ENCODE assay signal across 8 mouse cellular contexts in the genomic region with DNA sequence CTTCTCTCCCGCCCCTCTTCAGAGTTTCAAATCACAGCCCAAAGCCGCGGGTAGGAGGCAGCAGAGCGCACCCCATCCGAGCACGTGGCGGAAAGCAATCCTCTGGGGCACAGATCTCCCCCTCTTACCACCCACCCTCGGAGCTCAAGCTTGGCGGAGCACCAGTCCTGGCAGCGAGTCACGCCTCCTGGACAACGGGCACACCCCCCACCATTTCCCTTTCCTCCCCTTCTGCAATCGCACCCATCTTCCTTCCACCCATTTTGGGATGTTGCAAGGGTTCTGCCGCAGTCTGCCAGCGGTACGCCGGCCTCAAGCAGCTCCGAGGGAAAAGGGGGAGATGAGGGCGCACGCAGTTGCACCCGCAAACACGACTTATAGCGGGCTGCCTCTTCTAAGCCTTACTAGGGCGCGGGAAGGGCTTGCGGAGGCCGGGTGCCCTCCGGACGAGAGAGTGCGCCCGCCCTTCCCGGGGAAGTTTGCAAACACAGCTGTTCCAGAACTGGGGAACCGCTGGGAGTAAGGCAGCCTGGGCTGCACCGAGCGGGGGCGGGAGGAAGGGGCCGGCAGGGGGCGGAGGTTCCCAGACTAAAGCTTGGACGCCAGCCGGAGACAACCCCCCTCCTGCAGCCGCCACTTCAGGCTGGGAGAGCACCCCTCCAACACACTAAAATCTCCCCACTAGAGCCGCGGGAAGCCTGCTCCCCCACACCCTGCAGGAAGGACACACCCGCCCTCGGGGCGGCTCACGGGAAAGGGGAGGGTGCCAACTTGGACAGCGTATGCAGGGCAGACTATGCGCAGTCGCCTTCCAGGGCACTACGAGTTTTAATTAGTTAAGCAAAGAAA. TPM values are rescaled to one million over a fixed set of nuclear protein-coding genes. Genes with fewer than 3 reads are reported as not detected.
DNase-seq lines count a peak whose midpoint lies in the region; ATAC-seq and TF ChIP-seq lines count a peak whose summit lies in the region.

No protein-coding gene starts in this region.

- peak; percentile 86 for TF ChIP-seq CTCF in lung, postnatal 0 days (IDR thresholded peaks at IDR 0.05)

- H3K27me3 ChIP-seq in hindbrain, embryonic 12.5 days: peaks cover 9% of the 10 kb centered on the region
- H3K27me3 ChIP-seq in lung, postnatal 0 days (replicated peaks; ENCODE audit: insufficient read depth, low read length): no peaks in the 10 kb centered on the region

- peak; percentile 35 for DNase-seq in MN1 (ENCODE audit: low spot score)
- peak; percentile 35 for DNase-seq in cerebellum, adult 9-11 months
- DNase-seq in frontal cortex, postnatal 25 days (ENCODE audit: low spot score in 2 of 2): peak; percentile 36 to 44
- peak; percentile 48 to 62 for DNase-seq in layer of hippocampus, postnatal 25 days (ENCODE audit: extremely low spot score in 1 of 2, low spot score in 1 of 2)
- DNase-seq in lung, postnatal 0 days (ENCODE audit: low spot score): peak; percentile 94
- DNase-seq in ovary, postnatal 10 days (ENCODE audit: low spot score): peak; percentile 68
- DNase-seq in thymus, postnatal 25 days: peak; percentile 21

- peaks cover 61% of the 10 kb centered on the region for H3K4me1 ChIP-seq in hindbrain, embryonic 12.5 days
- peaks cover 6% of the 10 kb centered on the region; the same call in 1 of the 2 replicates for H3K4me1 ChIP-seq in lung, postnatal 0 days (ENCODE audit: insufficient read depth, low read depth, low read length)

- peak overlapping the region; percentile 84 for H3K4me2 ChIP-seq in hindbrain, embryonic 12.5 days (replicated peaks)
- peak overlapping the region; percentile 93 for H3K4me2 ChIP-seq in lung, postnatal 0 days (replicated peaks; ENCODE audit: low read depth, low read length)

- no peaks in the 10 kb centered on the region for H3K9me3 ChIP-seq in hindbrain, embryonic 12.5 days (replicated peaks)
- H3K9me3 ChIP-seq in lung, postnatal 0 days (ENCODE audit: low read length): no peaks in the 10 kb centered on the region

- ATAC-seq in hindbrain, embryonic 12.5 days (ENCODE audit: low FRiP score): peak; percentile 38
- peak; percentile 62 for ATAC-seq in lung, postnatal 0 days

- peak overlapping the region; percentile 56 for H3K27ac ChIP-seq in hindbrain, embryonic 12.5 days
- peak overlapping the region; percentile 98 for H3K27ac ChIP-seq in lung, postnatal 0 days (ENCODE audit: low read length)

- WGBS in hindbrain, embryonic 12.5 days: under 1% methylated on average over 50 of the region's 51 CpGs
- WGBS in lung, postnatal 0 days: under 1% methylated on average over 46 of the region's 51 CpGs

- H3K9ac ChIP-seq in hindbrain, embryonic 12.5 days: peak overlapping the region; percentile 74
- peak overlapping the region; percentile 70 for H3K9ac ChIP-seq in lung, postnatal 0 days (replicated peaks; ENCODE audit: low read depth)

- 0 out of 2 replicates have a peak, but pooled peaks have one; percentile 32 for TF ChIP-seq EP300 in lung, postnatal 0 days (IDR thresholded peaks at IDR 0.05)

- H3K4me3 ChIP-seq in hindbrain, embryonic 12.5 days: peak overlapping the region; percentile 62
- peak overlapping the region; percentile 83 for H3K4me3 ChIP-seq in lung, postnatal 0 days (ENCODE audit: low read depth, low read length)

- no peaks in the 10 kb centered on the region for H3K36me3 ChIP-seq in hindbrain, embryonic 12.5 days
- H3K36me3 ChIP-seq in lung, postnatal 0 days (ENCODE audit: insufficient read depth, low read length): no peaks in the 10 kb centered on the region

RNA-seq across cellular contexts. Expression of a gene that starts 2.0 kb away (rescaled TPM):
- 31.6 and 34.0 TPM in 2 replicates for polyA plus RNA-seq in hindbrain, embryonic 12.5 days (2016; fragmentation: Nextera tagmentation; extraction: Ambion mirVana)
- total RNA-seq in layer of hippocampus, postnatal 25 days (2021): 10 to 100 TPM in 1 of 2 experiments, 1 to 10 TPM in 1; 8.3 to 11.3 TPM
- polyA plus RNA-seq in lung, postnatal 0 days (2015; fragmentation: Nextera tagmentation; extraction: Ambion mirVana): 14.8 and 15.4 TPM in 2 replicates

Comparison
In these comparisons a context has a peak if more than half of its experiments do, and no peak if none do; other contexts are left out.
1. Peak in every context shown above with its lines: DNase-seq, ATAC-seq, H3K4me3 ChIP-seq and H3K27ac ChIP-seq.
2. DNase-seq: peak in every context shown above with its lines; median percentile 94 in lung, postnatal 0 days; 68 in ovary, postnatal 10 days; 55 in layer of hippocampus, postnatal 25 days; 40 in frontal cortex, postnatal 25 days; 35 in MN1; 35 in cerebellum, adult 9-11 months; 21 in thymus, postnatal 25 days.